Mouse (Mus musculus) C2C12 (cell line): Measurements from ENCODE around the gene Dct.

Experiments
- CTCF ChIP-seq: IDR thresholded peaks from one replicate; pipeline ENCODE4 v1.5.1; 2011; ENCODE audit not compliant: control insufficient read depth, insufficient read depth, insufficient read length
- FOSL1 ChIP-seq: IDR thresholded peaks from one replicate; pipeline ENCODE4 v1.8.0; 2011; ENCODE audit warnings: mild to moderate bottlenecking, low read length; ENCODE audit not compliant: poor library complexity, insufficient read depth, severe bottlenecking
- MYOG ChIP-seq: IDR thresholded peaks from one replicate; pipeline ENCODE4 v1.6.1; 2011; ENCODE audit not compliant: control insufficient read depth, insufficient read length; ENCODE audit errors: extremely low read depth

DNA sequence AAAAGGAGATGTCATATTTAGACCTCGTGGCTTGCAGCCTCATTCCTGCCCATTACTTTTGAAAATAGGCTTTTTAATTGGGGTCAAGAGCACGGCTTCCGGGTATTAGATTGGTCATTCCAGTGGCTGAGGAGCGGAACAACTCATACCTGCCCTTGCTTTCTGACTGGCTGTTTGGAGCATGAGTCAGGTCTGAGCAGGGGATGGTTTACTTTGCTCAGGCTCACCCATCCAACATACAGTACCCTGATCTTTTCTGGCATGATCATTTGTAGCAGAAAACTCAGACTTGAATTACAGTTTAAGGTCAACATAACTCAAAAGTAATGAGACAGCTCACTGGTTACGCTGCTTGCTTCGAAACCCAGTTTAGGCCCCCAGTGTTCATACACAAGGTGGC is 58.2 kb downstream of the Dct start:
- no peak for TF ChIP-seq MYOG
- TF ChIP-seq CTCF: no peak
- TF ChIP-seq FOSL1: no peak
